Mouse (Mus musculus) heart, embryonic 16.5 days (tissue): ENCODE results near the gene Meltf. TPM values are rescaled to one million over a fixed set of nuclear protein-coding genes. Genes with fewer than 3 reads are reported as not detected.

ENCODE experiments used
- ATAC-seq: fragments of 200-750 bp; cut with Nextera tagmentation; replicated peaks from 2 replicates; pipeline ENCODE4 v1.8.0; 2017; ENCODE audit warnings: moderate number of reproducible peaks; ENCODE audit not compliant: insufficient read depth, low FRiP score; ENCODE audit errors: extremely low read depth
- H3K27ac ChIP-seq: fragments of 300-500 bp; sonication (generic); 2 replicates; pipeline ENCODE4 v1.5.1; 2014; ENCODE audit warnings: mild to moderate bottlenecking, low read length, control low read depth, moderate library complexity
- H3K27me3 ChIP-seq: fragments of 300-500 bp; sonication (generic); 2 replicates; pipeline ENCODE4 v1.6.1; 2014; ENCODE audit warnings: low read length, mixed read lengths; ENCODE audit not compliant: control insufficient read depth, insufficient read depth
- H3K36me3 ChIP-seq: fragments of 300-500 bp; sonication (generic); 2 replicates; pipeline ENCODE4 v1.6.1; 2014; ENCODE audit not compliant: control insufficient read depth, insufficient read depth
- H3K4me1 ChIP-seq: fragments of 300-500 bp; sonication (generic); 2 replicates; pipeline ENCODE4 v1.6.1; 2014; ENCODE audit warnings: low read length, mixed read lengths; ENCODE audit not compliant: control insufficient read depth, insufficient read depth
- H3K4me2 ChIP-seq: fragments of 300-500 bp; sonication (generic); 2 replicates; pipeline ENCODE4 v1.6.1; 2014; ENCODE audit warnings: low read depth, mild to moderate bottlenecking, control low read depth, low read length
- H3K4me3 ChIP-seq: fragments of 300-500 bp; sonication (generic); 2 replicates; pipeline ENCODE4 v1.5.1; 2014; ENCODE audit warnings: mild to moderate bottlenecking, control low read depth, low read length
- H3K9ac ChIP-seq: fragments of 300-500 bp; sonication (generic); 2 replicates; pipeline ENCODE4 v1.6.1; 2014; ENCODE audit warnings: low read length, control low read depth
- H3K9me3 ChIP-seq: fragments of 300-500 bp; sonication (generic); replicated peaks from 2 replicates; pipeline ENCODE4 v1.6.1; 2016; ENCODE audit warnings: low read length; ENCODE audit not compliant: control insufficient read depth
- WGBS: fragments of 180-500 bp; shearing (Covaris S2); extraction: QIAGEN DNeasy Blood & Tissue Kit; methylation state at CpG from one replicate; pipeline ENCODE4 v1.1.7; 2014; 5-methylcytosine and 5-hydroxymethylcytosine counted together
- polyA plus RNA-seq: library from polyadenylated mRNA; unstranded; fragments of >200 nt; fragmentation: Nextera tagmentation; extraction: Ambion mirVana; gene quantifications from 2 replicates; pipeline ENCODE4 v1.2.1, GENCODE M21; 2015

Meltf gene
- 0.05 and 0.16 TPM in 2 replicates for polyA plus RNA-seq

DNA sequence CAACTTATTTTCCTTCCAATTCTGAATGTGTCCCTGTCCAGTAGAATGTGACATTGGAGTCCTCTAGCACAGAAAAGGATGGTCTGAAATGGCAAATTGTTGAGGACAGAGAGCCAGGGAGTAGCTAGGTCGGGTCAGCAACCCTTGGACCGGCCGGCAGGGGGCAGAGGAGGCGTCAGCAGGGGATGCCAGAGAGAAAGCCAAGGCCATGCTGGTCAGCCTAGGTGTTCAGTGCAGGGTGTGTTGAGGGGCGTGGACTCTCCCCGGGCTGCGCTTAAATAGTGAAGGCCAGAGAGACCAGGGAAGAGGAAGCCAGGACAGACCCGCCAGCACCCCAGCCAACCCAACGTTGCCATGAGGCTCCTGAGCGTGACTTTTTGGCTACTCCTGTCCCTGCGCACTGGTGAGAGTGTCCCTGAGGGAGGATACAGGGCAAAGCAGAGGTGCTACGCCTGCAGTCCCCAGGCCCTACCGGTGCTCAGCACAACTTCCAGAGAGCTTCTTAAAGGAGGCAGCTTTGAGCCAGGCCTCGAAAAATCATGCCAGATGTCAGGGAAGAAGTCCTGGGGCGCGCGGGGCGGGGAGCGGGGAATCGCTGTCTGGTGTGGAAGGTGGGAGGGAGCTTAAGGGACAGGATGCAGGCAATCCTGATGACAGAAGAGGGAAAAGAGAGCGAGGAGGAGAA lies at the start of gene Meltf:
TSS of gene Meltf (plus strand) at position 238 of the 685 bp plus-strand sequence.
- WGBS: 32% methylated on average over 21 of the region's 21 CpGs
- H3K36me3 ChIP-seq: peaks cover 7% of the 10 kb centered on the region; the same call in 1 of the 2 replicates
- H3K4me2 ChIP-seq: peak within 1 kb of the TSS; percentile 42
- no peak within 1 kb of the TSS for H3K4me3 ChIP-seq
- H3K9ac ChIP-seq: no peak within 1 kb of the TSS
- H3K27me3 ChIP-seq: no peaks in the 10 kb centered on the region
- peak; percentile 59; the same call in 1 of the 2 replicates for ATAC-seq
- H3K9me3 ChIP-seq: no peaks in the 10 kb centered on the region
- peaks cover 11% of the 10 kb centered on the region; the same call in 1 of the 2 replicates for H3K4me1 ChIP-seq
- no peak within 1 kb of the TSS for H3K27ac ChIP-seq

DNA sequence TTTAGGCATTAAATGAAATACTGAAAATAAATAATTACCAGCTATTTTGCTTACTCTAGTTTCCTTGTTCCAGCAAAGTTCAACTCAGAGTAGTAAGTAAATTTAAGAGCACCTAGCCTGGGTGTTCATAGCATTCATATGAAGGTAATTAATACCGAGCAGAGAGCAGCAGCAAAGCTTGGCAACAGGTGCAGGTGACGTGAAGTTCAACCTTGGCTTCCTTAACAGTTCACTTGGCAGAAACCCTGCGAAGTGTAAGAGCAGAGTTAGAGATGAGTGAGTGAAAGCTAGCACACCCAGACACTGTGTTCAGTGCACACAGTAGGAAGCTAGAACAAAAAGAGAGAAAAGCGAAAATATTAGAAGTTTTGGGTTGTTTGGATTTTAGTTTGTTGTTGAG lies 47.9 kb upstream of the Meltf start:
- 82% methylated on average over 4 of the region's 4 CpGs for WGBS
- H3K9ac ChIP-seq: no peak overlapping the region

GRCm38 (mm10) chr16:31832630-31833422 lies 45.8 kb upstream of the Meltf start:
- Histone ChIP-seq H3K36me3 (no peaks in the 10 kb centered on the region), H3K27ac (no peak overlapping the region; the same call in 1 of the 2 replicates), H3K9ac (no peak overlapping the region), H3K4me1 (no peaks in the 10 kb centered on the region), H3K9me3 (no peaks in the 10 kb centered on the region), H3K27me3 (no peaks in the 10 kb centered on the region), H3K4me2 (no peak overlapping the region), H3K4me3 (no peak overlapping the region)
- WGBS: 78% methylated on average over 10 of the region's 10 CpGs
- no peak for ATAC-seq

More for the DNA sequence above, 47.9 kb upstream of the Meltf start:
- no peak overlapping the region for H3K27ac ChIP-seq
- no peaks in the 10 kb centered on the region for H3K36me3 ChIP-seq
- no peaks in the 10 kb centered on the region for H3K4me1 ChIP-seq
- no peaks in the 10 kb centered on the region for H3K27me3 ChIP-seq
- H3K9me3 ChIP-seq: no peaks in the 10 kb centered on the region
- no peak overlapping the region for H3K4me2 ChIP-seq
- no peak for ATAC-seq
- H3K4me3 ChIP-seq: no peak overlapping the region

GRCm38 (mm10) chr16:31834011-31834584 lies 44.5 kb upstream of the Meltf start:
- peaks cover 2% of the 10 kb centered on the region; the same call in 1 of the 2 replicates for H3K36me3 ChIP-seq
- no peaks in the 10 kb centered on the region for H3K27me3 ChIP-seq
- H3K4me2 ChIP-seq: 0 out of 2 replicates have a peak overlapping the region, but pooled peaks have one; percentile 18
- H3K9me3 ChIP-seq: no peaks in the 10 kb centered on the region
- peak; percentile 63 for ATAC-seq
- no peaks in the 10 kb centered on the region for H3K4me1 ChIP-seq
- peak overlapping the region; percentile 82 for H3K27ac ChIP-seq
- no peak overlapping the region for H3K4me3 ChIP-seq
- no peak overlapping the region for H3K9ac ChIP-seq
- WGBS: 49% methylated on average over 7 of the region's 7 CpGs

DNA sequence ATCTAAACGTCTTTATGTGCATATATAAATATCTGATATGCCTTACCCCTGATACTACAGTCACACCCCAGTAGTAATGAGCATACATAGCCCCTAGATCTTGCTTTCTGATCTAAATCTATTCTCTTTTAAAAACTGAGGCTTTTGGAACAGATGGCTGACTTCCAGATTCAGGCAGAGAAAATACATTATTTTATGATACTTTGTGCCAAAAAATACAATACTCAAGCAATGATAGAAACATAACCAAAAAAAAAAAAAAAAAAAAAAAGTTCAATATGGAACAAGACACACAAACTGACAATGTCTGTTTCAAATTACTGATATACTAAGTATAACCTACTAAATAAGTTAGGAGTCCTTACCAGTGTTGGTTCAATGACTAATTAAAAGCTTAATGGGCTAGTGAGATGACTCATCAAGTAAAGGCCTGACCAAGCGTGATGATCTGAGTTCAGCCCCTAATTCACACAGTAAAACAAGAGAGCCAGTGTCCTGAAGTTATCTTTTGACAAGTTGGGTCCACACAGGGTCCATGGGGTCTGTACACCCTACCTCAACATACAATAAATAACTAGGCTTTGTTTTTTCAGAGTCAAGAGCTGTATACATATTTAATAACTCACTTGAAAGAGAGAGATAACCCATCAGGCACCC lies 43.8 kb upstream of the Meltf start:
- 77% methylated on average over 2 of the region's 2 CpGs for WGBS
- H3K9ac ChIP-seq: no peak overlapping the region
- no peak overlapping the region for H3K27ac ChIP-seq
- no peak overlapping the region for H3K4me3 ChIP-seq
- H3K4me1 ChIP-seq: no peaks in the 10 kb centered on the region
- ATAC-seq: no peak
- H3K4me2 ChIP-seq: no peak overlapping the region
- H3K27me3 ChIP-seq: no peaks in the 10 kb centered on the region
- H3K9me3 ChIP-seq: no peaks in the 10 kb centered on the region
- peaks cover 2% of the 10 kb centered on the region; the same call in 1 of the 2 replicates for H3K36me3 ChIP-seq

DNA sequence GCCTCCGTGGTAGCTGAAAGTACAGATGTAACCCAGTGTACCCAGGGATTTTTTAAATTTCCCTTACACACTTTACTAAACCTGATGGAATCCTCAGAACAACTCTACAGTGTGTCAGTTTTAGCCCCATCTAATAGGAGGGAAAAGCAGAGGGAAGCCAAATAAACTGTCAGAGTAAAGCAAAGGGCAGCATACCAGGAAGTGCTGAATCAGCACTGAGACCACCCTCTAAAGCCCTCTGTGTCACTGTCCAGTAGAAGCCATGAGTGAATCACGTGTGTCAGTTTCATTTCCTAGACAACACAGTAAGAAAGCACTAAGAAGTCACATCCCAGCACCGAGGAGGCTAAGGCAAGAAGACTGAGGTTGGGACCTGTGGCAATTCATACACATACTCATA lies 41.2 kb upstream of the Meltf start:
- no peak overlapping the region for H3K4me2 ChIP-seq
- ATAC-seq: no peak
- H3K4me3 ChIP-seq: no peak overlapping the region
- no peak overlapping the region for H3K27ac ChIP-seq
- no peaks in the 10 kb centered on the region for H3K4me1 ChIP-seq
- peaks cover 2% of the 10 kb centered on the region; the same call in 1 of the 2 replicates for H3K36me3 ChIP-seq
- WGBS: 90% methylated on average over 3 of the region's 3 CpGs
- H3K9me3 ChIP-seq: no peaks in the 10 kb centered on the region
- H3K9ac ChIP-seq: no peak overlapping the region
- H3K27me3 ChIP-seq: no peaks in the 10 kb centered on the region

- no peak overlapping the region for H3K9ac ChIP-seq
- ATAC-seq: no peak
- H3K9me3 ChIP-seq: no peaks in the 10 kb centered on the region
- no peaks in the 10 kb centered on the region for H3K4me1 ChIP-seq
- no peak overlapping the region for H3K4me3 ChIP-seq
- H3K36me3 ChIP-seq: 0 out of 2 replicates have a peak, but pooled peaks cover 2% of the 10 kb centered on the region
- no peak overlapping the region for H3K27ac ChIP-seq
- no peak overlapping the region for H3K4me2 ChIP-seq
- no peaks in the 10 kb centered on the region for H3K27me3 ChIP-seq
- WGBS: 89% methylated on average over 3 of the region's 3 CpGs
Measured at GRCm38 (mm10) chr16:31844246-31844645, 34.4 kb upstream of the Meltf start.

DNA sequence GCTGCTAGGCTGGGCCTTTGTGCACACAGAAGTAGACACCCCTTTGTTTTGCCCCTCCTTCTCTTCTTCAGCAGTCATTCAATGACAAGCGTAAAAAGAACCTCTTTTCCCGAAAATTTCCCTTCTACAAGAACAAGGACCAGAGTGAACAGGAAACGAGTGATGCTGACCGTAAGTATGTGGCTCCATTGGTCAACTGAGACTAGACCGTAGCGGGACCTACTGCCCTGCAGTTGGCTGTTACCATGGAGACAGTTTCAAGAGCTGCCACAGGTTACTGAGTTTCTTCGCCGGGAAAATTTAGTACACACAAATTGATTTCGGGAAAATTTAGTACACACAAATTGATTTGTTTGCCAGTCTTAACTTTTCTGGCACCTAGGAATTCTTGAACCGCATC lies 31.8 kb upstream of the Meltf start:
- Histone ChIP-seq H3K36me3 (peaks cover 5% of the 10 kb centered on the region; the same call in 1 of the 2 replicates), H3K27ac (no peak overlapping the region), H3K4me3 (no peak overlapping the region), H3K27me3 (no peaks in the 10 kb centered on the region), H3K4me2 (no peak overlapping the region), H3K4me1 (no peaks in the 10 kb centered on the region), H3K9me3 (no peaks in the 10 kb centered on the region), H3K9ac (no peak overlapping the region)
- 90% methylated on average over 10 of the region's 10 CpGs for WGBS
- no peak for ATAC-seq
